Mouse (Mus musculus) ovary, postnatal 36 days (tissue): Measurements from ENCODE around the gene Umad1.

Source experiments
- DNase-seq: peaks from one replicate; pipeline ENCODE4 v3.0.0; 2022; ENCODE audit warnings: low spot score, mixed read lengths

Gene Umad1

GRCm38 (mm10) chr6:8370624-8371023 is 111.5 kb downstream of the Umad1 start:
- no peak for DNase-seq

DNA sequence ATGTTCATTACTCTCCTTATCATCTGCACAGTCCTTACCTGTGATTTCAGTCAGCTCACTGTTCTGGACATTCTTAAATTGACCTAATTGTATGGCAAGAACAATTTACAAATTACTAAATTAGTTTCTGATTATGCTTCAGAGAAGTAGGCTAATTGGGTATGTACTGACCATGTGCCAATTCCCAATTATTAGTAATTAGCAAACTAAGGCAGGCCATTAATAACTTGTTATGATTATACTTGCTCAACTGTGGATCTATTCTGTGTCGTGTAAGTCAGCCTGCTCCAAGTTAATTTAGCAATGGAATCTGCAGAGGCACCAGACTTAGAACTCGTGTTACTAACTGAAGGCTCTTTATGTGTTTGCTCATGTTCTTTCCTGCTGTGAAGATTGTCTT is 114.0 kb downstream of the Umad1 start:
- no peak for DNase-seq

DNA sequence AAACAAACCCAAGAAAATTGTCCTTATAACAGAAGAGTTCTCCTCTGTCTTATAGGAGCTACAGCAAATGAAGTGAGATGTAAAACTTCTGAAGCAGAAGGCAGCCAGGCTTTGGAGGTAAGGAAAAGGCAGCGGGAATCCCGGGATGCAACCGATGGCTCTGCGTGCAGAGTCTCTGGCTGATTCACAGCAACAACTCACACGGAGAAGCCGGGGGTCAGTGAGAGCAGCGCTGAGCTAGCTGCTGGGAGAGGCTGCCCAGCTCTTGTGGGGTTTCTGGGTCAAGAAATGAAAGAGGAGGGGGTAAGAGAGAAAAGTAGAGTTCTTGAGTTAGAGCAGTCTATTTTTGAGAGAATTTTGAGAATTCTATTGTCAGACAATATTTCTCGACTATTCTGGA is 114.8 kb downstream of the Umad1 start:
- DNase-seq: no peak

- no peak for DNase-seq
Observed at GRCm38 (mm10) chr6:8374290-8374689, 115.2 kb downstream of the Umad1 start.

GRCm38 (mm10) chr6:8374712-8375111 is 115.6 kb downstream of the Umad1 start:
- DNase-seq: no peak

GRCm38 (mm10) chr6:8376351-8376750 is 117.3 kb downstream of the Umad1 start:
- DNase-seq: no peak

DNA sequence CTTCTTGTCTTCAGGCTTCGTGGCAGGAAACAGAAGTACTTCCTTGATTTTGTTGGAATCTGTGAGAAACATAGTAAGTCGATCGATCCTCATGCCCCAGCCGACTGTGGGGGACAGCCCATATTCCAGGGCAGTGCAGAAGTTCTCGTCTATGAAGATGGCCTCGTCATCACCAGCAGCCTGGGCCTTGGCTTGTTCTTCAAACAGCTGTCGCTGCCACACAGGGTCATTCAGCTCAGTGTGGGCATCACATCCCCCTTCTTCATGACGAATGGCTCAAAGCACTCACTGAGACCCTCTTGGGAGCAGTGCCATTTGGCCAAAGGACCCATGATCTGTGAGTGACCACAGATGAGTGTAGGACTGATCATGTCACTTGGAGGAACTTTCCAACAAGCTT is 118.6 kb downstream of the Umad1 start:
- DNase-seq: no peak

- no peak for DNase-seq
Observed at GRCm38 (mm10) chr6:8389307-8389706, 130.2 kb downstream of the Umad1 start.

GRCm38 (mm10) chr6:8390296-8390695 is 131.2 kb downstream of the Umad1 start:
- DNase-seq: no peak

- DNase-seq: no peak
Observed at GRCm38 (mm10) chr6:8390935-8391334, 131.8 kb downstream of the Umad1 start.

DNA sequence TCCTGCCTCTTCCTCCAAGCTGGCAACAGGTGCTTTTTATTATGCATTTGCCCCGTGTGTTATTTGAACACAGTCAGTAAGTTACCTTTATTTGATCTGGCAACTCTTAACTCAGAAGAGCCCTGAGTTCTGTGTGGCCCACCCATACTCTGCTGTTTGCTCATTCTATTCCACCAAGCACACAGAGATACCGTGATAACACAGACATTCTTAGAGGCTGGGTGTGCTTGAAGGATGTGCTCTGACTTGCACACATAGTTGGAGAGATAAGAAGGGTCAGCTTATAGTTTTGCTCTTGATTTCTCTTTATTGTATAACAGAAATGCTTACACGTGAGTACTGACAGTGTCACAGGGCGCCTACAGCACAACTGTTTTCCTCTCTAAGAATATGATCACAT is 133.9 kb downstream of the Umad1 start:
- no peak for DNase-seq

GRCm38 (mm10) chr6:8394044-8394443 is 135.0 kb downstream of the Umad1 start:
- DNase-seq: no peak

DNA sequence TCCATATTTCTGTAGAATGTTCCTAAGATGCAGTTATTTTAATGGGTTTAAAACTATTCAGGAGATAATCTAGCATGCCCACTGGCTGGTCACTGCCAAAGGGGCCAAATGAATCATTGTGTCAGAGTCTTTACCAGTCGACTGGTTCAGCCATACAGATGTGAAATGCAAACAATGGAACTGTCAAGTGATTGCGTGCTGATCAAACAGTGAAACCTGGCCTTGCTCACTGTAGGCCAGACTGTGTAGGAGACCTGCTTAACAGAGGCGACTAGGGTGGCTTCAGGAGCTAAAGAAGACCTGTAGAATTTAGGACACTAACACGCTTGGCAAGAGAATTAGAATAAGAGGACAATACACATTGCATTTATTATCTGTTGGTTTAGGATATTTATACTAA is 136.0 kb downstream of the Umad1 start:
- no peak for DNase-seq

DNA sequence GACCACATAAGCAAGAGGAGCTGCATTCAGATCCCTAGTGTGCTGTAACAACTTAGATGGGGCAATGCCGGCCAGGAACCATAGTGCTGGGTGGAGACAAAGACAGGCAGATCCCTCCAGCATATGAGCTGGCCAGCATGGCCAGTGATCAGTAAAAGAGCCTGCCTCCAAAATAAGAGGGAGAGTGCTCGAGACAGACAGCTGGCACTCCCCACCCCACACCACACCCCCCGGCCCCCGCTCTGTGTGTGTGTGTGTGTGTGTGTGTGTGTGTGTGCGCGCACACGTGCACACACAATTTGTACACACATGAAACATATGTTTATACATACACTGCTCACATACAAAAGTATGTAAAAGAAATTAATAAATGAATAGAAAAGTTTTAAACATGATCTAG is 138.2 kb downstream of the Umad1 start:
- no peak for DNase-seq

- no peak for DNase-seq
Observed at GRCm38 (mm10) chr6:8399710-8400109, 140.6 kb downstream of the Umad1 start.

GRCm38 (mm10) chr6:8403127-8403526 is 144.0 kb downstream of the Umad1 start:
- DNase-seq: no peak

DNA sequence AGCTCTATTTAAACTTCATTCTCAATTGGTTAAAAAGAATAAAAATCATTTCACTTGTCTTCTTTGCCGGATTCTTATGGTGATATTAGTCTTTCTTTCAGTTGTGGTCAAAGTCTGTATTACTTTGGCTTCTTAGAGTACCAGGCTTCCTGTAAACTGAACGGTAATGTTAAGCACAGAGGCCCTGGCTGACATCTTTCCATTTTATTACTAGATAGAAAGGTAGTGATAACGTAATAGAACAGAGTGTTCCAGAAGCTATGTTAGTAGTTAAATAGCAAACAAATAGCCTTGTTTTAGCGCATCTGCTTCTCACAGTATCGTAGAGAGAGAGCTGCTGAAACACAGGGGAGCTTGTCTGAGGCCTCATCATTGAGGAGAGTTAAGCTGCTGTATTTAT is 146.8 kb downstream of the Umad1 start:
- no peak for DNase-seq

GRCm38 (mm10) chr6:8408332-8408731 is 149.2 kb downstream of the Umad1 start:
- no peak for DNase-seq

GRCm38 (mm10) chr6:8409865-8410264 is 150.8 kb downstream of the Umad1 start:
- DNase-seq: no peak

- DNase-seq: no peak
Observed at GRCm38 (mm10) chr6:8412845-8413598, 153.9 kb downstream of the Umad1 start.

DNA sequence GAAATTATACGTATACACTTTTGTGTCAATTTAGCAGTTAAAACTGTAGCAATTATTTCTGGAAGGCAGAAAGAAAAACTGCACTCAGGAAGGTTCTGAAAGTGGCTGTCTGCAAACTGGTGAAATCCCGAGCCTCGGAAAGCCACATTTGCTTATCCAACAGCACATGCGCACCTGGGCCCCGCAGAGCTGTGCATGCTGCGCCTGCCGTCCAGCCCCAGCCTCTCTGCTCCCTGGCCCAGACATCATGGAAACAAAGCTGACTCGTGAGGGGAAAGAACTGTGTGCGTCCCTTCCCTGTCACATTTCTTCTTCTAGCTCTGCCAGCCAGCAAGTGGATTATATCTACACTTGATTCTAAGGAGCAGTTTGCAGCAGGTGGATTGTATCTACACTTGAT is 154.9 kb downstream of the Umad1 start:
- DNase-seq: no peak

DNA sequence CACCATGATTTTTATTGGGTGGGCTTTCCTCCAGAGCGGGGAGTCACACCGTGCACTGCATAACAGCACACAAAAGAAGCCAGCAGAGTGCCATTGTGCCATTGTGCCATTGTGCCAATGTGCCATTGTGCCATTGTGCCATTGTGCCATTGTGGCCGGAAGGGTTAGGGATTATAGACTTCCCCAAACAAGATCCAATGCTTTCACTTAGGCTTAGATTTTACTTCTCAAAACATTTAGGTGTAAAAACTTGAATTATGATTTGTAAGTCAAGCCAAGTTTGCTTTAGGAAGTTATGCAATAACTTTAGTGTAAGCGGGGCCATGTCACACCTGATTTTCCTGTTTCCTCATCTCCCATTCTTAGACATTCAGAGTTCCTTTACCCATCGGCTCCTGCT is 156.7 kb downstream of the Umad1 start:
- no peak for DNase-seq

DNA sequence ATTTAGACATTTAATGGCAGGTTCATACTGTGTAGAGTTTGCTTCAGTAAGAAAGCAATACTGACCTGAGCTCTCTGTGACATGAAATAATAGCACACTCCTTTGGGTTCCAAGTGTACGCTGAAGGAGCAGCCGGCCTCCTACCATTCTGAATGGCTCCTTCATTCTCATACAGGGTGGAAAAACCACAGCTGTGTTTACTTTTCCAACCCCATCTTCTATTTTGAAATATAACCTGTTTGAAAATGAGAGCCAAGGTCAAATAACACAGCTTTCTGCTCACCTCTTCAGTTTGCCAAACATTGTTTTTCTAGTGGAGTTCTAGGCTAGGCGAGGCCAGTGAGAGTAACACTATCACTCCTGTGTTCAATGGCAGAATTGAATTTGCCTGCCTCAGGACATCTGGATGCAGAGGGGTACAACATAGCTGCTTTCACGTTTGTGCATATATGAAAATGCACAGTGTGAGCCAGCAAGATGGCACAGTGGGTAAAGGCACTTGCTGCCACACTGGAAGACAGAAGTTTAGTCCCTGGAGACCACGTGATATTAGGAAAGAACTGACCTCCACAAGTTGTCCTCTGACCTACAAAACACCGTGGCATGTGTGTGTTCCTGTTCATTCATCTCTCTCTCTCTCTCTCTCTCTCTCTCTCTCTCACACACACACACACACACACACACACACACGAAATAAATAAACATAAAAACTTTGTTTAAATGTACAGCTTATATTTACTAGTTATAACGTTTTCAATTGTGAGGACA is 157.9 kb downstream of the Umad1 start:
- no peak for DNase-seq
